Mouse (Mus musculus): ENCODE measurements around the gene Kcnh8. TPM values are rescaled to one million over a fixed set of nuclear protein-coding genes. Genes with fewer than 3 reads are reported as not detected.

The Kcnh8 gene
- total and polyA plus RNA-seq, 3 experiments, result not detected

DNA sequence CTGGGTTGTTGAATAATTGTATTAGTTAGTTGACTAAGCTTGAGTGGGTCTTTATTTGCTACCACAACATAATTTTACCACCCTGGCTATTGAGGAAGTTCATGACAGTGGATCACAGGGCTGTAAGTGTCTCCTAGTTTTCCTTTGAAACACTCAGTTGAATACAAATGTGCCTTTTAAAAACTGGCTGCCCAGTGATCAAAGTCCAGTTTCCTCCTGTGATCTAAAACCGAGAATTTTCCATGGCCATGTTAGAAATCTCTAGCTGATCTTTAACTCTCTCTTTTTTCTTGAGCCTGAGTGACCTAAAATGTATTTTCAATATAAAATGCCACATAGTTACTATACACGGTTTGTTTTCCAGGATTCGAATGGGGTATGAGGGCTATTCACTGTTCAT, 3.4 kb upstream of the Kcnh8 start:
- H3K4me1 ChIP-seq (ENCODE audit: control insufficient read depth in 1 of 2, insufficient read depth in 2 of 2), result no peaks in the 10 kb centered on the region
- no peaks in the 10 kb centered on the region for H3K27me3 ChIP-seq (replicated peaks)
- dilution Hi-C loops (cut with MboI; ENCODE audit: extremely low pct_ligation_motif_present, extremely low pct_unique_long_range_greater_than_20kb, low sequenced_read_pairs), result no loop called here
- H3K27ac ChIP-seq (ENCODE audit: insufficient read depth, low read depth), result no peak overlapping the region
- no peak for DNase-seq (ENCODE audit: extremely low read depth)
- H3K4me2 ChIP-seq (ENCODE audit: insufficient read depth, low read depth, poor library complexity, severe bottlenecking), result no peak overlapping the region
- no peak overlapping the region for H3K9ac ChIP-seq (ENCODE audit: insufficient read depth, low read depth)
- peaks cover 60% of the 10 kb centered on the region for H3K9me3 ChIP-seq (replicated peaks; ENCODE audit: low read length)
- H3K4me3 ChIP-seq (replicated peaks in 1 of 3; ENCODE audit: low read depth in 2 of 3, low read length in 2 of 3, poor library complexity in 1 of 3), result no peak overlapping the region
- in situ Hi-C loops (cut with MboI; ENCODE audit: low pct_ligation_motif_present, low pct_unique_long_range_greater_than_20kb, low sequenced_read_pairs), result no loop called here
- no peaks in the 10 kb centered on the region for H3K79me2 ChIP-seq (replicated peaks; ENCODE audit: control insufficient read depth, extremely low read depth, insufficient read depth, poor library complexity, severe bottlenecking)
- H3K36me3 ChIP-seq (replicated peaks in 1 of 2; ENCODE audit: control insufficient read depth in 1 of 2, insufficient read depth in 1 of 2, low read length in 1 of 2), result no peaks in the 10 kb centered on the region
- no peak for TF ChIP-seq TCF12 (IDR thresholded peaks at IDR 0.05; ENCODE audit: low read depth, low read length)
- TF ChIP-seq MXI1 (IDR thresholded peaks at IDR 0.05; ENCODE audit: low read depth, low read length), result no peak
- no peak for TF ChIP-seq MAZ (IDR thresholded peaks at IDR 0.05; ENCODE audit: low read depth, low read length)
- TF ChIP-seq UBTF (IDR thresholded peaks at IDR 0.05; ENCODE audit: low read depth, low read length), result no peak

DNA sequence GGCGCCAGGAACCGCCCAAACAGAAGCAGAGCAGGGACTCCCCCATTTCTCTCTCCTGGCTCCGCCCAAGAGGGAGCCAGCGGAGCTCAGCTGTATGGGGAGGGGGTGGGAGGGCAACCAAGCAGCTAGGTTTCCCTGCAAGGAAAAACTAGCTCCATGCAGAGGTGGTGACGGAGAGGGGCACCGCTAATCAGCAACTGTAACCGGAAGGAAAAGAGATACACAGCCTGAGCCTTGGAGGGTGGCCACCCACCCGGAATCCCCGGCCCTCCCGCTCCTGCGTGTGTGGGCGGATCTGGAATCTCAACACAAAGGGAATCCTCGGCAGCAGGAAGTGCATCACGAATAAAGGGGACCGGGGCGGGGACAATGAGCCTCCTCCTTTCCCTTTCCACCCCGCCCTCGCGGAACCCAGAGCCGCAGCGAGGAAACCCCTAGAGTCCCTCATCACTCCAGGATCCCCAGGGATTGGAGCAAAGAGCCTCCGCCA, 1.6 kb upstream of the Kcnh8 start:
- H3K9me3 ChIP-seq (replicated peaks; ENCODE audit: low read length), result peaks cover 55% of the 10 kb centered on the region
- no peaks in the 10 kb centered on the region for H3K27me3 ChIP-seq (replicated peaks)
- in situ Hi-C loops (cut with MboI; ENCODE audit: low pct_ligation_motif_present, low pct_unique_long_range_greater_than_20kb, low sequenced_read_pairs), result no loop called here
- no peak overlapping the region for H3K27ac ChIP-seq (ENCODE audit: insufficient read depth, low read depth)
- TF ChIP-seq BHLHE40 (IDR thresholded peaks at IDR 0.05; ENCODE audit: low read depth, low read length) (no peak), KAT2A (IDR thresholded peaks at IDR 0.05; ENCODE audit: insufficient replicate concordance, low read length) (no peak), ZKSCAN1 (IDR thresholded peaks at IDR 0.05; ENCODE audit: borderline replicate concordance, low read depth, low read length) (no peak), MYC (IDR thresholded peaks at IDR 0.05; ENCODE audit: low read depth, low read length) (no peak), SIN3A (IDR thresholded peaks at IDR 0.05; ENCODE audit: low read length) (no peak), PAX5 (IDR thresholded peaks at IDR 0.05; ENCODE audit: low read length) (no peak), IRF4 (IDR thresholded peaks at IDR 0.05; ENCODE audit: low read depth, low read length) (no peak), MAX (IDR thresholded peaks at IDR 0.05; ENCODE audit: low read length) (no peak), CTCF (conservative IDR thresholded peaks at IDR 0.05 in 1 of 2, IDR thresholded peaks at IDR 0.05 in 1 of 2; ENCODE audit: low read depth in 2 of 2, low read length in 2 of 2) (no peak), ZNF384 (IDR thresholded peaks at IDR 0.05; ENCODE audit: low read depth, low read length) (no peak), ELF1 (IDR thresholded peaks at IDR 0.05; ENCODE audit: low read depth, low read length) (no peak), TCF12 (IDR thresholded peaks at IDR 0.05; ENCODE audit: low read depth, low read length) (no peak), MAFK (IDR thresholded peaks at IDR 0.05; ENCODE audit: insufficient replicate concordance, low read length) (no peak), JUN (IDR thresholded peaks at IDR 0.05; ENCODE audit: insufficient read depth, low read depth, low read length) (no peak), RCOR1 (conservative IDR thresholded peaks at IDR 0.05; ENCODE audit: low read depth, low read length) (no peak), POLR2AphosphoS2 (IDR thresholded peaks at IDR 0.05; ENCODE audit: low read depth, low read length) (no peak), USF2 (conservative IDR thresholded peaks at IDR 0.05; ENCODE audit: low read depth, low read length) (no peak)
- no peak for DNase-seq (ENCODE audit: extremely low read depth)
- H3K9ac ChIP-seq (ENCODE audit: insufficient read depth, low read depth), result no peak overlapping the region
- dilution Hi-C loops (cut with MboI; ENCODE audit: extremely low pct_ligation_motif_present, extremely low pct_unique_long_range_greater_than_20kb, low sequenced_read_pairs), result no loop called here
- H3K4me1 ChIP-seq (ENCODE audit: control insufficient read depth in 1 of 2, insufficient read depth in 2 of 2), result no peaks in the 10 kb centered on the region
- H3K4me3 ChIP-seq (replicated peaks in 1 of 3; ENCODE audit: low read depth in 2 of 3, low read length in 2 of 3, poor library complexity in 1 of 3), result no peak overlapping the region
- H3K36me3 ChIP-seq (replicated peaks in 1 of 2; ENCODE audit: control insufficient read depth in 1 of 2, insufficient read depth in 1 of 2, low read length in 1 of 2), result no peaks in the 10 kb centered on the region
- H3K79me2 ChIP-seq (replicated peaks; ENCODE audit: control insufficient read depth, extremely low read depth, insufficient read depth, poor library complexity, severe bottlenecking), result no peaks in the 10 kb centered on the region
- no peak overlapping the region for H3K4me2 ChIP-seq (ENCODE audit: insufficient read depth, low read depth, poor library complexity, severe bottlenecking)
